Mouse (Mus musculus) retina, embryonic 14.5 days (tissue): Measurements from ENCODE around the gene F13a1.

Source experiments
- DNase-seq: peaks from one replicate; pipeline ENCODE4 v3.0.0-alpha.2; 2015; ENCODE audit warnings: low spot score

The F13a1 gene

GRCm38 (mm10) chr13:37050126-37050525 is at the start of gene F13a1:
F13a1 (minus strand) TSS chr13:37050244.
- no peak for DNase-seq

GRCm38 (mm10) chr13:37091620-37092019 is 41.6 kb upstream of the F13a1 start:
- DNase-seq, result no peak

DNA sequence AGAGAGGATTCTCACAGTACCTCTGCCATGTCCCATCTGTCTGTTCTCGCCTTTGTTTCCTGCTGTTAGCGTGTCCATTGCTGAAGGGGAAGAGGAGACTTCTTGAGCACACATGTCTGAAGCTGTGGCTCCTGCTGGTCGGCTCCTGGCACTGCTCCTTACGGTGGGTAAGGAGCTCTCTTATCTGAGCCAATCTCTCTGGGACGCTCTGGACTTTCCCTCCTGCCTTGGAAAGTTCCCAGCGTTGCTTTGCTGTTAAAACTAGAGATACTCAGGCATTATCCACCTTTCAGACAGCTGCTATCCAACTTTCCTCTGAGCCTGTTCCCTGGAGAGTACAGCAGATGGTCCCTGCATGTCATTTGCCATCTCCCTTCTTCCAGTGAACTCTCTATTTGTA is 39.1 kb upstream of the F13a1 start:
- DNase-seq, result peak; percentile 41

DNA sequence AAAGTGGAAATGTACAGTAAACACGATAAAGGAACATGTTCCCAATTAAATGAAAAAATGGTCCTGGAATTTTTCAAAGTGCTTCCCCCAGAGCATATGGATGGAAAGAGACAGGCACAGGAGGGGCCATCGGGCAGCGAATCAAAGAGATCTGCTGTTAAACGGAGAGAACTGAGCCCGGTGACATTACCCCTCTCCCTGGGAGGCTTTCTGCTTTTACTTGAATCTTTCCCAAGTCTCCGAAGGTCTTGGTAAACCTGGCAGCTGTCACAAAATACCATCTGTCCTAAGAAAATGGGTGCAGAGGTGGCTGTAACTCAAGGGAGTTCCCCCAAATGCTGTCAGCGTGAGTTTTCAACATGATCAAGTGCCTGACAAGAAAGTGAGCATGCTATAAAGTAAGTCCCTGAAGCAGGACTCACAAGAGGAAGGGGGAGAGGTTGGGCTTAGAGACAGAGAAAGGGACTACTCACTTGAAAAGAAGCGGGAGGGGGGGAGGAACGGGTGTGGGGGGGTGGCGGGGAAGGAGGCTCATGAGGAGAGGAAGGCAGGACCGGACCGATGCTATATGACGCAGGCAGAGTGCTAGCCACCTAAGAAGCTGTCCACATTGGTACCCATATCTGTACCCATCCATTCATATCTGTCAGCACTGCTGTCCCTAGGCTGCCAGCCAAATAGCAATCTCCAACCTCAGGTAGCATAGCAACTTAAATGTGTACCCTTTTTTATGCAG is 31.6 kb upstream of the F13a1 start:
- no peak for DNase-seq

- no peak for DNase-seq
These were observed 21.3 kb upstream of the F13a1 start for GRCm38 (mm10) chr13:37071390-37071789.

GRCm38 (mm10) chr13:37070824-37071223 is 20.8 kb upstream of the F13a1 start:
- DNase-seq, result no peak

DNA sequence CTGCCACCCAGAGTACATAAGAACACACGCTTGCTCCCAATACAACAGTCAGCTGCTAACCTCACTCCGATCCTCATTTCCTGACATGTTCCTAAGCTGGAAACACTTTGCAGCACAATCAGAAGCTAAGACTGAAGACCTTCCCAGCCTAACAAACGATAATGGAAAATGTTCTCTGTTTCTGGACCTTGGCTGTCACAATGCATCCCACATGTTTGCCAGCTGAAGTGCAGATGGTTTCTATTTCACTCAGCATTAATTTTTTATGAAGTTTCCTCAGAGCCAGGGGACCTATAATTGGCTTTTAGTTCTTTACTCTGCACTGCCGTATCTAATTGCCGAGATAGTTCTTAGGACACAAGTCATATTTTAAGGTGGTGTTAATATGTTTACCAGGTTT is 10.8 kb upstream of the F13a1 start:
- peak; percentile 63 for DNase-seq

DNA sequence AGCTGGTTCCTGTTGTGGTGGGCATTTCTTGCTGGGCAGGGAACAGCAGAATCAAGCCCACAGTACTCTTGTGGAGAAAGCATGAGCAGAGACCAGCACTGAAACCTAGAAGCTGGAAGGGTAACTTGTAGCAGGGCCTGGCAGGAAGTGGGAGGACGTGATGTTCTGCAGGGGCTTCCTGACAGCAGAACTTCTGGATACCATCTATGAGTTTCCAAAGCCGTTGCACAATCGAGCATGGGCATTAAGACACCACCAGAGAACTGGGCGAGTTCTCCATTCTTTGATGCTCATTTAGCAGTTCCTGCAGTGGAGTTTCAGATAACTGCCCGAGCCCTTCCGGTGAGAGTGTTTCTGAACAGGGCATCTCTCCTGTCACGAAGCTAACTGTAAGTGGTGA is 6.6 kb upstream of the F13a1 start:
- no peak for DNase-seq

- DNase-seq, result no peak
These were observed 413 bp downstream of the F13a1 start for GRCm38 (mm10) chr13:37049631-37050030.

DNA sequence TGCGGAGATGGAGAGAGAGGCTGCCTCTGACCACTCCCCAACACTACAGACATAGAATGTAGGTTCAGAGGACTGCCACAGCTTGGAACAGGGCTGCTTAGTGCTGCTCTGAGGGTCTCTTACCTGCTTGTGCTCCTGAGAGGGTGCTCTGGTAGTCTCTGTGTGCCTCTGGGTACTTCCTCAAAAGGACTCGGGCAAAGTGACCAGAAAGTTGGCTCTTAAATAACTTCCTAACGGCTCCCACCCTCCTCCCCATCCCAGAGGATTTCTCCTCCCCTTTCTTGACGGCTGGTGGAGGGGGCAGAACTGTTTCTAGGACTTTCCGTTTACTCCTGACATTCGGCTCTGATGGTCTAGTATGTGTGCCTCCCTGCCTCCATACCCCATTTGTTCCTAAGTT is 1.0 kb downstream of the F13a1 start:
- DNase-seq, result no peak

- DNase-seq, result peak; percentile 10
These were observed 5.0 kb downstream of the F13a1 start for GRCm38 (mm10) chr13:37045005-37045404.

DNA sequence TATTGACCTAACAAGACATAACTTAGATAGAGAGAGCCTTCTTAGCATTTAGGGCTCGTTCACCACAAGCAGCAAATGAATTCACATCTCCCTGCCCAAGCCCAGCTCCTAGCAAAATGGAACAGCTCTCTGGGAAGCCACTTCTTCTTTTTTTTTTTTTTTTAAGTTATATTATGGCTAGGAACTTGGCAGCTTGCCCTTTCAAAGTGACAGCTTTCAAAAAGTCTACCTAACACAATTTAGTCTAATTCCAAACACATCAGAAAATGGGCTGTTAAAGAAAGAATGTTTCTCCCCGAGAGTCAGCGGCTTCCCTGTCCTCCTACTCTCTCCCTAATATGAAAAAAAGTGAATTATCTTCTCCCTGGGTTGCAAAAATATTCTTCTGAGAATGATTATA is 15.3 kb downstream of the F13a1 start:
- DNase-seq, result no peak

DNA sequence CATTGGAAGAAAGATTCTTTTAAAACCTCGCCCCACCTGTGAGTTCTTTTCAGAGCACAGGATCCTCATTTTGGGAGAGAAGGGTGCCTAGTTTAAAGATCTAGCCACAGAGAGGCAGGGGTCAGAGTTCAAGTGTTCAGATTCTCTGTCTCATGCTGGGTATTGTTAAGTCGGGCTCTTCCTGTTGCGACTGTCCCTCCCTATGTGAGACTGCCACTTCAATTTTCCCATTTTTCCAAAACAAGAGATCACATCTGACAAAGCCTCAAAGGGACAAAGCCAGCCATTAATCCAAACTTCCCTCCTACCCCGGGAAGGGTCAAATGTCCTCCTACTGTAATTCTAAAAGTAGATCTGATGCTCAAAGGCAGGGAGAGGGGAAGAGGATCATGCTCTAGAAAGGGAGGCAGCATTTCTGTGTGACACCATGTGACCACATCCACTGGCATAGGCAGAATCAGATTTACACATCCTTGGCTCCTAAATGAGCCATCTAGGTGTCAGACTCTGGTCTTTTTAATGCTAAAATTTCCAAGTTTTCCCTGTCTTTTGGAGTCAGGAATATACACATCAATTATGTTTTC is 24.0 kb downstream of the F13a1 start:
- DNase-seq, result peak; percentile 41

- DNase-seq, result no peak
These were observed 28.5 kb downstream of the F13a1 start for GRCm38 (mm10) chr13:37021575-37021974.

GRCm38 (mm10) chr13:37010771-37011170 is 39.3 kb downstream of the F13a1 start:
- DNase-seq, result no peak

GRCm38 (mm10) chr13:37006224-37006623 is 43.8 kb downstream of the F13a1 start:
- DNase-seq, result no peak

GRCm38 (mm10) chr13:36999210-36999705 is 50.8 kb downstream of the F13a1 start:
- no peak for DNase-seq

DNA sequence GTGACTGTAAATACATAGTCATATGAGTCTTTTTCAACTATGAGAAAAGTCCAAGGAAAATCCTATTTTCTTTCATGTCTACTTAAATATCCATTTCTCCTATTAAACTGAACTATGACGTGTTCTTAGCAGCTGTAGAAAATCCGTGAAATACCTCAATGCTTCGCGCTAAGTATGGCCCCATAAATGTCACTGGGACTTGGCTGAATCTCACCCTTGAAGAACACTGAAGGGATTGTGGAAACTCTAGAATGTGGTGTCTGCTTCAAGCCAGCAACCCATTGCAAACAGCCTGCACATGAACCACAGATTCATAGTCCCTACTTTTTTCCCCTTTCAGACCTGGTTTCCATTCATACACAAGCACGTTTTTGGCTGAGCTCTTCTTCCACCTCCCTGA is 56.5 kb downstream of the F13a1 start:
- DNase-seq, result no peak

GRCm38 (mm10) chr13:36988392-36988791 is 61.7 kb downstream of the F13a1 start:
- DNase-seq, result no peak

GRCm38 (mm10) chr13:36973016-36973415 is 77.0 kb downstream of the F13a1 start:
- no peak for DNase-seq

- DNase-seq, result no peak
These were observed 77.8 kb downstream of the F13a1 start for GRCm38 (mm10) chr13:36972226-36972625.

DNA sequence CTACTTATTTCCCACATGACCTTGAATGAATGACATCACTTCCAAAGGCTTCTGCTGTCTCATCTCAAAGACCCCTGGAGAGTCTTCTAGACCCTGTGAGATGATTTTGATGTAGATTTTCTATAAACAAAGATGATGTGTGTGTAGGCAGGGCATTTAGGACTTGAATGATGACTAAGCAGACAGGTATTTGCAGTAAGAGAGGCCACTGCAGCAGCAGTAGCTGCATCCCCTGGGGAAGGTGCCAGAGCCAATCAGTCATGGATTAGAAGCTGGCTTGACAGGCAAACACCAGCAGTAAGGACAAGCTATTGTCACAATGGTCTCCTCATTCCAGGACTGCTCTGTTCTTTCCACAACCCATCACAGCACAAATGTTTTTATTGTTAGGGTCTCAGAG is 87.1 kb downstream of the F13a1 start:
- no peak for DNase-seq

DNA sequence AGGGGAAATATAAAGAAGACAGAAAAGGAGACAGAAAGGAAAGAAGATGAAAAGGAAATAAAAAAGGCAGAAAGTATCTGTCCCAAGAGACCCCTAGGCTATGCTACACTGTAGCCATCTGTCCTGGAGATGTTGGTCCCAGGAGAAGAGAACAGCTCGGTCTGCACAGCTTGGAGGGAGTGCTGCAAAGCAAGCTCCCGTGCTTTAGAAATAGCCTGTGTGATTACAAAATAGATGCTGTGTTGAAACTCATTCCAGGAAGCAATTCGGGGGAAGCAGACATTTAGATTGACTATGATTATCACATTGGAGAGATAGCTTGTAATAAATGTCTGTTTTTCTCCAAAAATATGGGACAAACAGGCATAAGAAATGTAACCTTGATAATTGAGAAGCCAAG is 91.0 kb downstream of the F13a1 start:
- DNase-seq, result no peak

- no peak for DNase-seq
These were observed 95.1 kb downstream of the F13a1 start for GRCm38 (mm10) chr13:36954937-36955336.
